Mouse (Mus musculus) heart, embryonic 11.5 days (tissue): ENCODE measurements around the gene Ccdc155. TPM values are rescaled to one million over a fixed set of nuclear protein-coding genes. Genes with fewer than 3 reads are reported as not detected.

Experiments used
- ATAC-seq: fragments of 200-750 bp; cut with Nextera tagmentation; replicated peaks from 2 replicates; pipeline ENCODE4 v1.8.0; 2017; ENCODE audit warnings: moderate library complexity; ENCODE audit not compliant: insufficient number of reproducible peaks, low FRiP score, low TSS enrichment
- H3K27ac ChIP-seq: fragments of 300-500 bp; sonication (generic); 2 replicates; pipeline ENCODE4 v1.5.1; 2014; ENCODE audit warnings: mild to moderate bottlenecking, low read depth, low read length
- H3K27me3 ChIP-seq: fragments of 300-500 bp; sonication (generic); 2 replicates; pipeline ENCODE4 v1.6.1; 2014; ENCODE audit warnings: mild to moderate bottlenecking, low read length, mixed read lengths; ENCODE audit not compliant: control insufficient read depth, insufficient read depth
- H3K36me3 ChIP-seq: fragments of 300-500 bp; sonication (generic); 2 replicates; pipeline ENCODE4 v1.6.1; 2014; ENCODE audit warnings: mild to moderate bottlenecking, low read length, moderate library complexity, mixed read lengths; ENCODE audit not compliant: control insufficient read depth, insufficient read depth
- H3K4me1 ChIP-seq: fragments of 300-500 bp; sonication (generic); 2 replicates; pipeline ENCODE4 v1.6.1; 2014; ENCODE audit warnings: low read length; ENCODE audit not compliant: control insufficient read depth, insufficient read depth
- H3K4me2 ChIP-seq: fragments of 300-500 bp; sonication (generic); 2 replicates; pipeline ENCODE4 v1.6.1; 2014; ENCODE audit warnings: mild to moderate bottlenecking, moderate library complexity
- H3K4me3 ChIP-seq: fragments of 300-500 bp; sonication (generic); 2 replicates; pipeline ENCODE4 v1.5.1; 2014; ENCODE audit warnings: low read depth, low read length
- H3K9ac ChIP-seq: fragments of 300-500 bp; sonication (generic); 2 replicates; pipeline ENCODE4 v1.6.1; 2014; ENCODE audit warnings: mild to moderate bottlenecking, low read depth, low read length, moderate library complexity
- H3K9me3 ChIP-seq: fragments of 300-500 bp; sonication (generic); replicated peaks from 2 replicates; pipeline ENCODE4 v1.6.1; 2016; ENCODE audit warnings: low read length; ENCODE audit not compliant: control insufficient read depth
- WGBS: fragments of 180-500 bp; shearing (Covaris S2); extraction: QIAGEN DNeasy Blood & Tissue Kit; methylation state at CpG from one replicate; pipeline ENCODE4 v1.1.7; 2014; ENCODE audit not compliant: insufficient replicate concordance; 5-methylcytosine and 5-hydroxymethylcytosine counted together
- polyA plus RNA-seq: library from polyadenylated mRNA; unstranded; fragments of >200 nt; fragmentation: Nextera tagmentation; extraction: Ambion mirVana; gene quantifications from 2 replicates; pipeline ENCODE4 v1.2.1, GENCODE M21; 2014

Ccdc155 gene
- polyA plus RNA-seq, 1 experiment from 2014 or later, result 0.70 TPM

DNA sequence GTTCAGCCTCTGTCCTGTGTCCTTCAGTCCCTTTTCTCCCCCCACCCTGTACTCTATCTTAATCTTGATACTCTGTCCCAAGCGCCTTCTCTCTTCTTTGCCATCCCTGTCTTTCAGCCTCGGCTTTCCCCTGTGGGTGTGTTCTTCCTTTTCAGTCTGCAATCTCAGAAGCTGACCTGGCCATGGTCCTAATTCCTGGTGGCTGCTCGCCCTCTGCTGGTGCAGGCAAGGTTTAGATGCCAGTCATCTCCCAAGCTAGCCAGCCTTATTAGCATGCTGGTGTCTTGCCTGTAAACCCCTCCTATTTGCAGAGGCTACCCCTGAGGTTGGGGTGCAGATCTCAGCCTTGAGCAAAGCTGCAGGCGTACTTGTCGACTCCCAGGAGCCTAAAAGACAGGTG lies 6.3 kb downstream of the Ccdc155 start:
- no peaks in the 10 kb centered on the region for H3K36me3 ChIP-seq
- ATAC-seq, result no peak
- no peaks in the 10 kb centered on the region for H3K9me3 ChIP-seq
- peaks cover 12% of the 10 kb centered on the region for H3K4me1 ChIP-seq
- no peak overlapping the region for H3K4me2 ChIP-seq
- no peak overlapping the region for H3K4me3 ChIP-seq
- H3K9ac ChIP-seq, result no peak overlapping the region
- peaks cover 14% of the 10 kb centered on the region for H3K27me3 ChIP-seq
- H3K27ac ChIP-seq, result no peak overlapping the region
- 9% methylated on average over 5 of the region's 5 CpGs for WGBS

GRCm38 (mm10) chr7:45196994-45197393 lies 7.7 kb downstream of the Ccdc155 start:
- Histone ChIP-seq H3K27ac (no peak overlapping the region), H3K4me3 (no peak overlapping the region), H3K9ac (no peak overlapping the region), H3K9me3 (no peaks in the 10 kb centered on the region), H3K36me3 (no peaks in the 10 kb centered on the region), H3K4me2 (no peak overlapping the region), H3K27me3 (peaks cover 21% of the 10 kb centered on the region), H3K4me1 (peaks cover 8% of the 10 kb centered on the region)
- no peak for ATAC-seq
- 57% methylated on average over 5 of the region's 5 CpGs for WGBS

DNA sequence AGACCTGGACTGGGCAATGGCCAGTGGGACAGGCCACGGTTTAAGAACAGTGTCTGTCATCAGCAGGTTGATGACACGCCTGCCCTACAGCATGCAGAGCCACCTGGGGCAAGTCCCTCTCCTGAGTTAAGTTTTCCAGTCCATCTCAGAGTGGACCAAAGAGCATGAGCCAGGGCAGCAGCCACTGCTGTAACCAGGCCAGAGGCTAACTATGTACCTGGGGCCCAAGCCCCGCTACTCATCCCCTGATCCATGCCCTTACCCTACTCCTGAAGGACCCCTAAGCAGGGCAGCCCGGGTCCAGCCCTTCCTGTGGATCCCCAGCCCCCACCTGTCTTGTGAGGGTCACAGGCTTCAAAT lies 8.5 kb downstream of the Ccdc155 start:
- H3K4me3 ChIP-seq, result no peak overlapping the region
- H3K9me3 ChIP-seq, result no peaks in the 10 kb centered on the region
- H3K27ac ChIP-seq, result no peak overlapping the region
- H3K36me3 ChIP-seq, result no peaks in the 10 kb centered on the region
- H3K4me2 ChIP-seq, result no peak overlapping the region
- ATAC-seq, result no peak
- no peak overlapping the region for H3K9ac ChIP-seq
- whole genome bisulfite sequencing, result 71% methylated on average over 4 of the region's 4 CpGs
- peaks cover 13% of the 10 kb centered on the region for H3K4me1 ChIP-seq
- peaks cover 21% of the 10 kb centered on the region for H3K27me3 ChIP-seq

DNA sequence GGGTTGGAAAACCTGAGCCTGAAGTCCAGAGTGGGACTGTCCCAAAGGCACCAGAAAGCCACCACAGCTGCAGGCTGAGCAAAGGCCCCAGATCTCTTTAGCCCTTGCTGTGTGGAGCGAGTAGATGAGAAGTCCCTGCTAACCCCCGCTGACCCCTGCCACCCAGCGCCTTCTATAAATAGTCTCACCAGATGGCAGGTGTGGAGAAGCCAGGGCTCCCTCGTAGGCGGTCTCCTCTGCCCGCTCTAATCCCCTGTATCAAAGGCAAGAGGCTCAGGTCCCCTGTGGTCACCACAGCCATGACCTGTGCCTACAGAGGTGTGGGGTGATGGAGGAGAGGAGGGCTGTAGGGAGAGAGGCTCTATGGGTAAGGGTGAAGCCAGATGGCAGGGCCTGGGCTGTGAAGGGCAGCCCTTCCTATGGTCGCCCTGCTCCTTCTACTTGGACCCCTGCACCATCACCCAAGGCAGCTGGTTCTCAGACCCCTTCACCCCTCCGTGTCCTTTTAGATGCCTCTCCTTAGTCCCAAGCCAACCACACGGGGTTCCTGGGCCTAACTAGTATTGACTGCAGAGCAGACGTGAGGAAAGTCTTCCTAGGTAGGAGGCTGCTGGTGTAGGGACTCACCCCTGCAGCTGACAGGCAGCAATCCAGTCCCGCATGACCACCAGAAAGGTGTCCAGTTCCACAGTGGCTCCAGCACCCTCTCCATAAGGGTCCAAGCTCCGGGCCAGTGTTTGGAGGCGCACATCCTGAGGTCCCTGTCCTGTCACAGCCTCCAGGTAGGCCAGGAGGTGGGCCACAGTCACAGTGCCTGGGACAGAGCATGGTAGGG lies 9.1 kb downstream of the Ccdc155 start:
- ATAC-seq, result no peak
- no peaks in the 10 kb centered on the region for H3K36me3 ChIP-seq

DNA sequence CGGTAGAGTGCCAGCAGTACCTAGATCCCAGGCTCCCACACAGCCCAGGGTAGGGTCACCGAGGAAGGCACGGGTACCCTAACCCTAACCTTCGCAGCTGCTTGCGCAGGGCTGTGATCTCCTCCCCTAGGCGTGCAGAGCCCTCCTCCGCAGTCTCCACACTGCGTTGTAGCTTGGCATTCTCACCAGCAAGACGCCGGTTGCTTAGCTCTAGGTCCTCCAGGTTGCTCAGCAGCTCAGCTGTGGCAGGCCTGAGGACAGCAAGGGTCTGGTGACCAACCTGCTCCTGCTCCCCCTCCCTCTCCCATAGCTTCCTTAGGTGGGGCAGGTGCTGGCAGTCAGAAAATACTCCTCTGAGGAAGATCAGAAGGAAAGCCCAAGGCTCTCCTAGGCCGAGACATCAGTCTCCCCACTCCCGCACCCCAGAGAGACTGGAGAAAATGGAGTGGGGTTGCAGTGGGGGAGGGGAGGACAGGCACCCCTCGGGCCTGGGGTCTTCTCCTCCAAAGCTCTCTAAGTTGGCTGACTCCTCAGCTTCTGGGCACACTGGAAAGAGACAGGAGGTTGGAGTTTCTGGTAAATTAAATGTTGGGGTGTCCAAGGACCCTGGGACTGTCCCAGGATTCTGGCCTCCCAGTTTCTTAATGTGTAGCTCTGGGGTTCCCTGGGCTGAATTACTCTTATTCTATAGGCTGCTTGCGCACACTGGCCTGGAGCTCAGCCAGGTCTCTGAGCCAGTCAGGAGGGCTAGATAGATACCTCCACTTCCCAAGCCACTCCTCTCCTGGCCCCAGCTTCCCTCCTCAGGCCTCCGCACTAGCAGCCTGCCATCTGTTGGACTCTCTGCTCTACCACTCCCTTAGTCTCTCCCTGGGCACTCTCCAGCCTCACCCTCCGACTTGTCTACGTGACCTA lies 10.6 kb downstream of the Ccdc155 start:
- ATAC-seq, result no peak
- 71% methylated on average over 17 of the region's 17 CpGs for WGBS
- Histone ChIP-seq H3K4me1 (peaks cover 13% of the 10 kb centered on the region), H3K9ac (no peak overlapping the region), H3K27ac (no peak overlapping the region), H3K4me2 (no peak overlapping the region), H3K27me3 (peaks cover 26% of the 10 kb centered on the region), H3K9me3 (no peaks in the 10 kb centered on the region), H3K36me3 (no peaks in the 10 kb centered on the region), H3K4me3 (no peak overlapping the region)

More for the DNA sequence above, 9.1 kb downstream of the Ccdc155 start:
- Histone ChIP-seq H3K4me1 (peaks cover 13% of the 10 kb centered on the region), H3K4me2 (no peak overlapping the region), H3K27ac (no peak overlapping the region), H3K9ac (no peak overlapping the region), H3K9me3 (no peaks in the 10 kb centered on the region), H3K27me3 (peaks cover 21% of the 10 kb centered on the region), H3K4me3 (no peak overlapping the region)
- WGBS, result 52% methylated on average over 13 of the region's 13 CpGs

DNA sequence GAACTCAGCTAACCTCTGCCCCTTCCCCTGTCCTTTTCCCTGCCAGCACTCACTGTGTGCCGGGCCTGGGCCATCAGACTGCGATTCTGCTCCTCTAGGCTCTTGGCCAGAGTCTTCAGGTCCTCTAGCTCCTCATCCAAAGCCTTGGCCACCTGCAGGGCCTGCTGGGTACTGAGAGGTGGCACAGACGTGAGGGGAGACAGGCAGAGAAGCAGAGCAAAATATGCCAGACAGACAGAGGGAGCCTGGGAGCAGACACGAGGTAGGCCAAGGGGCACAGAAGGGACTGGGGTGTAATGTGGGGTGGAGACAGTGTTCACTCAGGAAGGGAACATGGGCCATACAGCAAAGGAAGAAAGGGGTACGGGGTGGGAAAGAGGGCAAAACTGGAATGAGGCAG lies 11.3 kb downstream of the Ccdc155 start:
- 62% methylated on average over 5 of the region's 5 CpGs for WGBS
- Histone ChIP-seq H3K27me3 (peaks cover 34% of the 10 kb centered on the region), H3K4me1 (peaks cover 13% of the 10 kb centered on the region), H3K4me3 (no peak overlapping the region), H3K4me2 (no peak overlapping the region), H3K9ac (no peak overlapping the region), H3K36me3 (no peaks in the 10 kb centered on the region), H3K27ac (no peak overlapping the region), H3K9me3 (no peaks in the 10 kb centered on the region)
- no peak for ATAC-seq

GRCm38 (mm10) chr7:45192585-45193310 lies 11.9 kb downstream of the Ccdc155 start:
- H3K4me2 ChIP-seq, result no peak overlapping the region
- no peak for ATAC-seq
- 79% methylated on average over 7 of the region's 7 CpGs for WGBS
- no peak overlapping the region for H3K9ac ChIP-seq
- no peak overlapping the region for H3K4me3 ChIP-seq
- no peak overlapping the region for H3K27ac ChIP-seq
- no peaks in the 10 kb centered on the region for H3K36me3 ChIP-seq
- H3K9me3 ChIP-seq, result no peaks in the 10 kb centered on the region
- H3K4me1 ChIP-seq, result peaks cover 13% of the 10 kb centered on the region
- peaks cover 36% of the 10 kb centered on the region for H3K27me3 ChIP-seq

DNA sequence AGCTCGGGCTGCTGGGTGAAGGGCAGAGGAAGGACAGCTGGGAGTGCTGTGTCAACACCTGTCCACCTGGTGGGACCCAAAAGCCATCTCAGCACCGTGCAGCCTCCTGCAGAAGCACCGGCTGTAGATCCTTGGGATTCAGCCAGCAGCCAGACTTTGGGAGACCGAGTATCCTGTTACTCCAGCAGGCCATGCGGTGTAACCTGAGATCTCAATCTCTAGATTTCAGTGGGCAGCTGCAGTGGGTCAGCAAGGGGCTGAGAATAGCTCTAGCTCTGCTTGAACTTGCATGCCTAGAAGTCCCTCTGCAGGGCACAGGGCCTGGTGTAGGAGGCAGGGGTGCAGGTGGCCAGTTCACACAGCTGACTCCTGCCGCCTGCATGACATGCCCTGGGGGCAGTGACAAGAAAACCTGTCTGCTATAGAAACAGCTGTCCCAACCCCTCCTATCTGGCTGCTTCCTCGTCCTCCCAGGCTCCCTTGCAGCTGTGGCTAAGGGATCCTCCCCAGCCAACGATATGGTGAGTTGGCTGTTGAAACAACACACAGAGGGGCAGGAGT lies 12.8 kb downstream of the Ccdc155 start:
- no peak for ATAC-seq
- H3K9ac ChIP-seq, result no peak overlapping the region
- no peaks in the 10 kb centered on the region for H3K36me3 ChIP-seq
- H3K4me3 ChIP-seq, result no peak overlapping the region
- no peak overlapping the region for H3K4me2 ChIP-seq
- H3K4me1 ChIP-seq, result peaks cover 13% of the 10 kb centered on the region
- peaks cover 36% of the 10 kb centered on the region for H3K27me3 ChIP-seq
- no peak overlapping the region for H3K27ac ChIP-seq
- H3K9me3 ChIP-seq, result no peaks in the 10 kb centered on the region
- 9% methylated on average over 8 of the region's 8 CpGs for WGBS
